Mouse (Mus musculus) B cell, adult 62 days (primary cell): Measurements from ENCODE around the gene Fhl3. TPM values are rescaled to one million over a fixed set of nuclear protein-coding genes. Genes with fewer than 3 reads are reported as not detected.

Experiments used
- total RNA-seq: library from RNA; stranded (reverse); gene quantifications from 4 replicates; pipeline ENCODE4 v1.2.4, GENCODE M21; 2023

Fhl3 gene
- 11.4 to 13.3 TPM (median 12.5 TPM) in 4 replicates for total RNA-seq

GRCm38 (mm10) chr4:124700248-124700971 is at the start of gene Fhl3:
Gene Fhl3, plus strand, starts transcription at chr4:124700701.

DNA sequence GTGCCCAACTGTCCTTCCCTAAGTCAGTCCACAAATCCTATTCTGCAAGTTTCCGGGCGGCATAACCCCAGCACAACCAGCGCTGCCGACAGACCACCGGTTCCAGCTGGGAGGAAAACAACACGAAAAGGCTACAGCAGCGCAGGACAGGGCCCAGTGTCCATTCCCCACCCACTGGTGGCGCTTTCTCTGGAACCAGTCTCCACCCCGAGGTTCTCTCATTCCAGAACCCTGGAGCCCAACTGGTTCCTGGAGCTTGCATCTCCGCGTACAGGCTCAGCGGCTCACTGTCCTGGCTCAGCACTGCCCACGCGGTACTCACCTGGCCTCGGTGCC is 44.0 kb upstream of the Fhl3 start, which contains the start of gene Pou3f1:
TSS of gene Pou3f1 (plus strand) at position 290 of the 336 bp plus-strand sequence.

DNA sequence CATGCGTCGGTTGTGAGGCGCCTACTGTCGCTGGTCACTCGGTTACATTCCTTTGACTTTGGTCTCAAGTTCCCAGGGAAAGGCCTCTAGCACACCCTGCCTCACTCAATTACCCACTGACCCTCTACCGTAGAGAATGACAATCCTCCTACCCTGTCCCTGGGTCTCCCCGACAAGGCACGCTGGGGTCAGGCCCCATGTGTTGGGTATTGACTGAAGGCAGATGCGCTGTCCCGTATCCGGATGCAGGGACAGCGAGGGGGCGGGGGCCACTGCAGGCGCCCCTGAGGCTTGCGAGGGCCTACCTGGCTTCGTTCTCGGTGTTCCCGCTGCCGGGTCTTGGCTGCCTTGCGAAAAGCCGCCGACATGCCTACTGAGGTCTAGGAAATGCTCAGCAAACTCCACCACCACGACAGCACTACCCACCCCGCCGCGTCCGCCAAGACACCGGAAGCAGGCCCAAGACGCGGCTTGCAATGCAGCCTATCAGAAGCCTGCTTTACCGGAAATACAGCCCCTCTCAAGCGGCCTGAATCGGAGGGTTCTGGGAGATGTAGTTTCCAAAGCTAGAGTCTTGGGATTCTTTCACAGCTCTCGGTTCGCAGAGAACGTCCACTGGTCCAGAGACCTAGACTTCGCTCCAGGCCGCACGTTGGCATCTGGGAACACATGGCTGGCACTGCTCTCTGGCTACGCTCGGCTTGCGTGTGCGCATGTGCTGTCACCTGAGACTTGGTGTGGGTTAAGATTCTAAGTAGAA is 7.2 kb upstream of the Fhl3 start, which contains the start of gene Utp11:
TSS of gene Utp11 (minus strand) at position 466 of the 760 bp plus-strand sequence.

DNA sequence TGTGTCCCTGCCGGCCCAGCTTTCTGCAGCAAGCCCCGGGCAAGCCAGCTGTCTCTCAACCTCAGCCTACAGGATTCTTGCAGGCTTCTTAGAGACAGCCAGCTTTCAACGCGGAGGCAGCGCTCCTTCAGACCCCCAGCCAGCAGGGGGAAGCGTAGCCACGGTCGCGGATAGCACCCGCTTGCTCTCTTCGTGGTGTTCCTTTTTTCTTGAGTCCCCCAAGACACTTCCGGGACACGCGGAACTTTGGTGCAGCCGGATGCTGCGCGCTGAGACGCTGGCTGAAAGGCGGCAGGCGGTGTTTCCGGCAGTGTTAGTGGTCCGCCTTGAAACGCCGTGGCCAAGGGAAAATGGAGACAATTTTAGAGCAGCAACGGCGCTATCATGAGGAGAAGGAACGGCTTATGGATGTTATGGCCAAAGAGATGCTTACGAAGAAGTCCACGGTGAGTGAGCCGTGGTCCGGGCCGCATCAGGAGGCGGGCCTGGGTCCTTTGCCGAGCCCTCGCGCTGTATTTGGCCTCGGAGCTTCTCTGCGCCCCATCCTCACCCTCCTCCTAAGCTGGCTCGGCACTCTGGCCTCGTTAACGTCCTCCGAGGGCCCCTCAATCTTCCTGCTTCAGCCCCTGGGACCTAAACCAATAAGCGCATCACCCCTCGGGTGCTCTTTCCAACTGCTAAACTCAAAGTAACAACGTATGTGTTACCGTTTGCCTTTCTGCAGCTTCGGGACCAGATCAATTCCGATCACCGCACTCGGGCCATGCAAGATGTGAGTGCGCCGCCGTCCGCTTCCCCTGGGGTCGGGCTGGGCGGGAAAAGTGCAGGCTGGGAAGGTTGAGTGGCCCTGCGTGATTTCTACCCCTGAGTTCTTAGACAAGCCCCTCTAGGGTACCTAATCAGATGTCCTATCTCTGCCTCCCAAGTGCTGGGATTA is 14.3 kb downstream of the Fhl3 start, which contains the start of gene Sf3a3:
TSS of gene Sf3a3 (plus strand) at position 232 of the 937 bp plus-strand sequence.

DNA sequence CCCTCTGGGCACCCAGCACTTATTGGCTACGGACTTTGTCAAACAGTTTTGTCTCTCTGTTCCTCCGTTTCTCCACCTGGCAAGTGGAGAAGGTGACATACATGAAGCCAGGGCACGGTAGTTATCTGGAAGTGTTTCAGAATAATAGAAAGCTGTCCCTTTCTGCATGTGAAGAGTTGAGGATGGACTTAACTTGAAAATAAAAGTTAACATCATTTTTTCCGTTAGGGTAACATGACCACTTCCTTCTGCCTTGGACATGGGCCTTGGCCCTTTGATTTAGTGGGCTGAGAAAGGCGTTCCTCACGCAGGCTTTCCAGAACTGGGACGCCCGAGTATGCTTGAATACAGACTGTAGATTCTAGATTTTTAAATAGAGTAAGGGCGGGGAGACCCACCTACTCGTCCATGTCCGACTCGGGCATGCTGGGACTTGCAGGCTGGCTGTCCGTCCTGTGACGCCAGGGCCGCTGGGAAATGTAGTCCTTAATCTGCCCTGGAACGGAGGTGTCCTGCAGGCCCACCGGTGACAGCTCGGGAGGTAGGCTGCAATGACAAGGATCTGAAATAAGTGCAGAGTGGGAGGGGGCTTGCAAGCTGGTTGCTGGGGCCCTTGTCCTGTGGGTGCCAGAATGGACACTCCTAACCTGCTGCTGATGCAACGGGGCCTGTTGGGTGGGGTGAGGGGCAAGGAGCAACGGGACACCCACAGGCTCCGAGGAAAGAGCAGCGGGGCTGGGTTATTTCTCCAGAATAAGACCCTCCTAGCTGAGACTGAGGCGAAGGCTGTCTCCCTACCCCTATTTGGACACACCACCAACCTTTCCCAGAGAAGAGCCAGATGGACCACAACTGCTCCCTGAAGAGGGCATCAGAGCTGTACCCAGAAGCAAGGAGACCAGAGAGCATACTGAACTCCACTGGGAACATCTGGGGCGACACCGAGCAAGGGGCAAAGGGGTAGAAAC is 41.2 kb downstream of the Fhl3 start, which contains the start of gene Inpp5b:
TSS of gene Inpp5b (plus strand) at position 475 of the 968 bp plus-strand sequence.

Other genes with a start within 250 kb of the Fhl3 start
- not detected in 4 replicates for gene 3100002H09Rik, start 89.9 kb upstream of the Fhl3 start, total RNA-seq
- gene Pou3f1, start 43.9 kb upstream of the Fhl3 start, total RNA-seq, result not detected in 4 replicates
- 19.1 to 21.9 TPM (median 21.0 TPM) in 4 replicates for gene Utp11, start 7.1 kb upstream of the Fhl3 start, total RNA-seq
- gene Sf3a3, start 14.1 kb downstream of the Fhl3 start, total RNA-seq, result 47.0 to 62.9 TPM (median 54.7 TPM) in 4 replicates
- gene Inpp5b, start 41.1 kb downstream of the Fhl3 start, total RNA-seq, result 33.1 to 47.4 TPM (median 40.8 TPM) in 4 replicates
- 35.5 to 42.3 TPM (median 40.0 TPM) in 4 replicates for gene Mtf1, start 101.4 kb downstream of the Fhl3 start, total RNA-seq
- 101 to 124 TPM (median 115 TPM) in 4 replicates for gene Yrdc, start 150.0 kb downstream of the Fhl3 start, total RNA-seq
- gene 1110065P20Rik, start 150.5 kb downstream of the Fhl3 start, total RNA-seq, result 9.6 to 14.4 TPM (median 12.3 TPM) in 4 replicates
- gene Maneal, start 161.5 kb downstream of the Fhl3 start, total RNA-seq, result 0.33 to 0.78 TPM (median 0.47 TPM) in 4 replicates
- not detected in 4 replicates for gene Epha10, start 180.2 kb downstream of the Fhl3 start, total RNA-seq
- gene 9930104L06Rik, start 236.3 kb downstream of the Fhl3 start, total RNA-seq, result 14.6 to 19.8 TPM (median 17.3 TPM) in 4 replicates
- gene Cdca8, start 238.6 kb downstream of the Fhl3 start, total RNA-seq, result 2.8 to 3.5 TPM (median 3.0 TPM) in 4 replicates